Mouse (Mus musculus) C2C12 (cell line): Measurements from ENCODE around the gene Plin5.

Experiments
- CEBPB ChIP-seq: IDR thresholded peaks from one replicate; pipeline ENCODE4 v1.6.1; 2011; ENCODE audit warnings: low read depth, mild to moderate bottlenecking, control low read depth, moderate library complexity
- CTCF ChIP-seq: IDR thresholded peaks from one replicate; pipeline ENCODE4 v1.5.1; 2011; ENCODE audit not compliant: control insufficient read depth, insufficient read depth, insufficient read length
- FOSL1 ChIP-seq: IDR thresholded peaks from one replicate; pipeline ENCODE4 v1.8.0; 2011; ENCODE audit warnings: mild to moderate bottlenecking, low read length; ENCODE audit not compliant: poor library complexity, insufficient read depth, severe bottlenecking
- MYOD1 ChIP-seq: IDR thresholded peaks from one replicate; pipeline ENCODE4 v1.6.1; 2011; ENCODE audit warnings: low read depth; ENCODE audit not compliant: control insufficient read depth, insufficient read length
- MYOG ChIP-seq: IDR thresholded peaks from one replicate; pipeline ENCODE4 v1.6.1; 2011; ENCODE audit not compliant: control insufficient read depth, insufficient read length; ENCODE audit errors: extremely low read depth
- USF1 ChIP-seq: IDR thresholded peaks from one replicate; pipeline ENCODE4 v1.6.1; 2011; ENCODE audit warnings: low read depth, mild to moderate bottlenecking, control low read depth, moderate library complexity

- TF ChIP-seq CTCF (no peak), USF1 (no peak), MYOG (no peak), MYOD1 (no peak), FOSL1 (no peak), CEBPB (no peak)
These were observed 30.9 kb upstream of the Plin5 start for GRCm38 (mm10) chr17:56148280-56148679.
